Mouse (Mus musculus) megakaryocyte, embryonic 14.5 days (primary cell): ENCODE results near the gene Armc5.

Experiments
- FLI1 ChIP-seq: IDR thresholded peaks from 2 replicates; pipeline ENCODE4 v1.6.1; 2012; ENCODE audit warnings: low read length, inconsistent platforms, mixed read lengths
- GATA1 ChIP-seq: IDR thresholded peaks from 3 replicates; pipeline ENCODE4 v1.6.1; 2012; ENCODE audit warnings: mixed read lengths, low read length, inconsistent platforms, borderline replicate concordance

- TF ChIP-seq GATA1 = no peak
- no peak for TF ChIP-seq FLI1
These were observed 30.7 kb downstream of the Armc5 start for GRCm38 (mm10) chr7:128267813-128268212.
